Mouse (Mus musculus) urinary bladder, postnatal 25 days (tissue): ENCODE data around the gene Apom.
A peak's percentile ranks its signal among the peaks of the same experiment; 100 is the strongest.
"Not testable (repeated sequence)": the region's sequence is repeated elsewhere in the genome, so short reads cannot be mapped to it uniquely, and the experiment has no call there.

Experiments used
- DNase-seq: peaks from one replicate; pipeline ENCODE4 v3.0.0; 2022; ENCODE audit warnings: low spot score

Apom gene

GRCm38 (mm10) chr17:35127017-35127416 is 4.8 kb downstream of the Apom start:
- DNase-seq: no peak

GRCm38 (mm10) chr17:35126206-35126611 is 5.6 kb downstream of the Apom start, which contains the start of gene D17H6S53E:
Gene D17H6S53E, plus strand, starts transcription at chr17:35126373.
- peak; percentile 70 for DNase-seq

- DNase-seq: no peak
Observed at GRCm38 (mm10) chr17:35125578-35125977, 6.3 kb downstream of the Apom start.

GRCm38 (mm10) chr17:35125081-35125480 is 6.8 kb downstream of the Apom start:
- no peak for DNase-seq

- not testable (repeated sequence) for DNase-seq
Observed at GRCm38 (mm10) chr17:35124261-35124896, 7.5 kb downstream of the Apom start.

- not testable (repeated sequence) for DNase-seq
Observed at GRCm38 (mm10) chr17:35123287-35123686, 8.6 kb downstream of the Apom start.

- peak; percentile 31 for DNase-seq
Observed at GRCm38 (mm10) chr17:35121871-35122303, 10.0 kb downstream of the Apom start, which contains the start of gene Csnk2b. Gene Csnk2b, minus strand, starts transcription at chr17:35122053.

GRCm38 (mm10) chr17:35121143-35121799 is 10.6 kb downstream of the Apom start, which contains the start of gene Gpank1:
Gene Gpank1, plus strand, starts transcription at chr17:35121455.
- DNase-seq: peak; percentile 95

- no peak for DNase-seq
Observed at GRCm38 (mm10) chr17:35120745-35121142, 11.1 kb downstream of the Apom start.

- DNase-seq: no peak
Observed at GRCm38 (mm10) chr17:35115046-35116019, 16.5 kb downstream of the Apom start, which contains the start of gene Ly6g5b. Gene Ly6g5b, minus strand, starts transcription at chr17:35115428.

GRCm38 (mm10) chr17:35111774-35112173 is 20.1 kb downstream of the Apom start:
- DNase-seq: no peak

- DNase-seq: no peak
Observed at GRCm38 (mm10) chr17:35108097-35108496, 23.8 kb downstream of the Apom start, which contains the start of gene Ly6g5c. Gene Ly6g5c, plus strand, starts transcription at chr17:35108279.

- DNase-seq: no peak
Observed at GRCm38 (mm10) chr17:35106522-35106921, 25.3 kb downstream of the Apom start.

- no peak for DNase-seq
Observed at GRCm38 (mm10) chr17:35105740-35106389, 26.0 kb downstream of the Apom start.

GRCm38 (mm10) chr17:35104754-35105153 is 27.1 kb downstream of the Apom start:
- DNase-seq: no peak

GRCm38 (mm10) chr17:35104079-35104478 is 27.8 kb downstream of the Apom start:
- DNase-seq: no peak

GRCm38 (mm10) chr17:35103221-35103690 is 28.6 kb downstream of the Apom start:
- no peak for DNase-seq

GRCm38 (mm10) chr17:35102299-35102698 is 29.6 kb downstream of the Apom start:
- DNase-seq: no peak

- DNase-seq: no peak
Observed at GRCm38 (mm10) chr17:35101161-35101560, 30.7 kb downstream of the Apom start.

GRCm38 (mm10) chr17:35100196-35100765 is 31.6 kb downstream of the Apom start:
- no peak for DNase-seq

- DNase-seq: no peak
Observed at GRCm38 (mm10) chr17:35097164-35097655, 34.6 kb downstream of the Apom start.
